Comparison of ENCODE assay signal across 8 mouse cellular contexts in the genomic region with DNA sequence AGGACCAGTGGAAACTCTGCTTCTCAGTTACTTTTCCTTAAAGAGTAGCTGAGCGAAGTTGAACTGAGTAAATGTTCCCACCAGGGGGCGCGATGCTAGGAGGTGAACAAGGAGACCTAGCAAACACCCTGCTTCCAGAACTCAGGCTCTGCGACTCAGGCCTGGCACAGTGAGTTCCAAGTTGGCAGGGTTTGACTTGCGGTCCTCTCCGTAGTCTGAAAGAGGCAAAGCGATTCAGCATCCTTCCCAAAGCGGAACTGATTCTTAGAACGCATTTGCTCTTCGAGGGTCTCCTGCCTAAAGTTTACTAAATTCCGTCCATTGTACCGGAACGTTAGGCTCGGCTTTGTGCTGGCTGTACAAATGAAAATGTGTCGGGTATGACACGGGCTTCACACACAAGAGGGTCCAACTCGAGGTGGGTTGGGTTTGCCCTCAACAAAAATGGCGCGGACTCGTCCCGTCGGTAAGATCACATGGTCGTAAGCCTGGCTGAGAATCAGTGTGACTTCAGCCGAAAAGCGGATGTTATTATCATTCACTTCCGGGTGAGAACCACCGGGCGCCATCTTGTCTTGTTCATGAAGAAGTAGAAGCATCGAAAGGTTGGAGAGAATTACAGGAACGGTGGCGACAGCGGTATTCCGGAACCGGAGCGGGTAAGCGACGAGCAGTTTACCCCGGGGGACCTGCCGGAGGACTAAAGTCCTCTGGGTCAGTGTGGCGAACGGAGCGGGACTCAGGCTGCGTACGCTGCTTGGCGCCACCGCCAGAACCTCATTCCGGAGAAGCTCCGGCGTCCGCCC. TPM values are rescaled to one million over a fixed set of nuclear protein-coding genes. Genes with fewer than 3 reads are reported as not detected.
DNase-seq lines count a peak whose midpoint lies in the region; ATAC-seq and TF ChIP-seq lines count a peak whose summit lies in the region.

TSS of gene Pnisr (plus strand) at position 103 of the 806 bp plus-strand sequence.

- TF ChIP-seq POLR2A in testis, adult 2 months (IDR thresholded peaks at IDR 0.05; ENCODE audit: control insufficient read depth, low read depth, low read length) = peak; percentile 9

- H3K36me3 ChIP-seq in E14TG2a.4 (ENCODE audit: insufficient read depth, low read length) = 0 out of 2 replicates have a peak, but pooled peaks cover 6% of the 10 kb centered on the region
- H3K36me3 ChIP-seq in forebrain, embryonic 12.5 days (replicated peaks) = no peaks in the 10 kb centered on the region
- H3K36me3 ChIP-seq in heart, postnatal 0 days (replicated peaks; ENCODE audit: control insufficient read depth, insufficient read depth, low read length) = no peaks in the 10 kb centered on the region
- no peaks in the 10 kb centered on the region for H3K36me3 ChIP-seq in liver, embryonic 16.5 days (ENCODE audit: control insufficient read depth, insufficient read depth)
- H3K36me3 ChIP-seq in neural tube, embryonic 13.5 days = no peaks in the 10 kb centered on the region
- peaks cover 2% of the 10 kb centered on the region; the same call in 1 of the 2 replicates for H3K36me3 ChIP-seq in testis, adult 2 months (ENCODE audit: control insufficient read depth, insufficient read depth, low read length)

- no peaks in the 10 kb centered on the region for H3K9me3 ChIP-seq in E14TG2a.4 (ENCODE audit: low read length)
- no peaks in the 10 kb centered on the region for H3K9me3 ChIP-seq in forebrain, embryonic 12.5 days
- H3K9me3 ChIP-seq in heart, postnatal 0 days (replicated peaks; ENCODE audit: control insufficient read depth, low read length) = no peaks in the 10 kb centered on the region
- H3K9me3 ChIP-seq in liver, embryonic 16.5 days (replicated peaks; ENCODE audit: control insufficient read depth, low read length) = no peaks in the 10 kb centered on the region
- H3K9me3 ChIP-seq in neural tube, embryonic 13.5 days = no peaks in the 10 kb centered on the region

- H3K4me3 ChIP-seq in E14TG2a.4 (replicated peaks; ENCODE audit: low read length) = peak within 1 kb of the TSS; percentile 100
- H3K4me3 ChIP-seq in forebrain, embryonic 12.5 days (replicated peaks) = peak within 1 kb of the TSS; percentile 82
- peak within 1 kb of the TSS; percentile 99 for H3K4me3 ChIP-seq in heart, postnatal 0 days (ENCODE audit: low read depth, low read length)
- peak within 1 kb of the TSS; percentile 96 for H3K4me3 ChIP-seq in liver, embryonic 16.5 days (ENCODE audit: low read depth, low read length)
- peak within 1 kb of the TSS; percentile 82 for H3K4me3 ChIP-seq in neural tube, embryonic 13.5 days
- H3K4me3 ChIP-seq in testis, adult 2 months (ENCODE audit: control insufficient read depth, low read depth, low read length) = peak within 1 kb of the TSS; percentile 97

- peaks cover 45% of the 10 kb centered on the region for H3K4me1 ChIP-seq in E14TG2a.4 (replicated peaks; ENCODE audit: low read depth, low read length)
- peaks cover 17% of the 10 kb centered on the region for H3K4me1 ChIP-seq in forebrain, embryonic 12.5 days
- H3K4me1 ChIP-seq in heart, postnatal 0 days (ENCODE audit: control insufficient read depth, insufficient read depth) = peaks cover 14% of the 10 kb centered on the region
- peaks cover 5% of the 10 kb centered on the region for H3K4me1 ChIP-seq in liver, embryonic 16.5 days (ENCODE audit: control insufficient read depth, low read depth, low read length)
- H3K4me1 ChIP-seq in neural tube, embryonic 13.5 days (replicated peaks) = peaks cover 29% of the 10 kb centered on the region
- H3K4me1 ChIP-seq in testis, adult 2 months (ENCODE audit: control insufficient read depth, insufficient read depth, low read length) = no peaks in the 10 kb centered on the region; the same call in 1 of the 2 replicates

- H3K9ac ChIP-seq in forebrain, embryonic 12.5 days = peak within 1 kb of the TSS; percentile 88
- peak within 1 kb of the TSS; percentile 99 for H3K9ac ChIP-seq in heart, postnatal 0 days (replicated peaks; ENCODE audit: low read depth, low read length)
- peak within 1 kb of the TSS; percentile 95 for H3K9ac ChIP-seq in liver, embryonic 16.5 days (ENCODE audit: low read depth, low read length)
- H3K9ac ChIP-seq in neural tube, embryonic 13.5 days = peak within 1 kb of the TSS; percentile 92

- peak within 1 kb of the TSS; percentile 98 for H3K27ac ChIP-seq in forebrain, embryonic 12.5 days
- H3K27ac ChIP-seq in heart, postnatal 0 days (ENCODE audit: low read depth) = peak within 1 kb of the TSS; percentile 100
- peak within 1 kb of the TSS; percentile 95 for H3K27ac ChIP-seq in liver, embryonic 16.5 days (ENCODE audit: low read length)
- H3K27ac ChIP-seq in neural tube, embryonic 13.5 days (replicated peaks) = peak within 1 kb of the TSS; percentile 98
- peak within 1 kb of the TSS; percentile 100 for H3K27ac ChIP-seq in testis, adult 2 months (ENCODE audit: control insufficient read depth, insufficient read depth, low read depth, low read length)

- H3K27me3 ChIP-seq in E14TG2a.4 (ENCODE audit: insufficient read depth, low read length) = no peaks in the 10 kb centered on the region
- H3K27me3 ChIP-seq in forebrain, embryonic 12.5 days = no peaks in the 10 kb centered on the region
- no peaks in the 10 kb centered on the region for H3K27me3 ChIP-seq in heart, postnatal 0 days (ENCODE audit: control insufficient read depth, insufficient read depth, low read length)
- H3K27me3 ChIP-seq in liver, embryonic 16.5 days (ENCODE audit: control insufficient read depth, insufficient read depth, low read depth, low read length) = no peaks in the 10 kb centered on the region
- no peaks in the 10 kb centered on the region for H3K27me3 ChIP-seq in neural tube, embryonic 13.5 days
- no peaks in the 10 kb centered on the region for H3K27me3 ChIP-seq in testis, adult 2 months (ENCODE audit: control insufficient read depth, insufficient read depth, low read length)

- under 1% methylated on average over 50 of the region's 50 CpGs for WGBS in forebrain, embryonic 12.5 days
- WGBS in heart, postnatal 0 days = under 1% methylated on average over 50 of the region's 50 CpGs
- whole genome bisulfite sequencing in liver, embryonic 16.5 days (ENCODE audit: insufficient replicate concordance) = under 1% methylated on average over 50 of the region's 50 CpGs
- under 1% methylated on average over 50 of the region's 50 CpGs for WGBS in neural tube, embryonic 13.5 days

- peak; percentile 77 for TF ChIP-seq CTCF in E14TG2a.4 (conservative IDR thresholded peaks at IDR 0.05; ENCODE audit: low read length)
- peak; percentile 88 for TF ChIP-seq CTCF in heart, postnatal 0 days (IDR thresholded peaks at IDR 0.05; ENCODE audit: low read depth)
- peak; percentile 67; the same call in 1 of the 2 replicates for TF ChIP-seq CTCF in testis, adult 2 months (IDR thresholded peaks at IDR 0.05; ENCODE audit: control insufficient read depth, insufficient read depth, insufficient replicate concordance, low read depth, low read length)

- H3K4me2 ChIP-seq in forebrain, embryonic 12.5 days = peak within 1 kb of the TSS; percentile 52
- H3K4me2 ChIP-seq in heart, postnatal 0 days (ENCODE audit: low read depth, low read length) = peak within 1 kb of the TSS; percentile 78
- H3K4me2 ChIP-seq in liver, embryonic 16.5 days (ENCODE audit: low read depth, low read length) = peak within 1 kb of the TSS; percentile 84
- H3K4me2 ChIP-seq in neural tube, embryonic 13.5 days = peak within 1 kb of the TSS; percentile 58

- peak; percentile 98 for ATAC-seq in forebrain, embryonic 12.5 days (ENCODE audit: low FRiP score)
- peak; percentile 99 for ATAC-seq in heart, postnatal 0 days (ENCODE audit: insufficient read depth, low read depth)
- peak; percentile 97 for ATAC-seq in liver, embryonic 16.5 days (ENCODE audit: low read depth)
- ATAC-seq in neural tube, embryonic 13.5 days (ENCODE audit: low read depth) = peak; percentile 98

- 0 out of 2 replicates have a peak, but pooled peaks have one; percentile 23 for TF ChIP-seq EP300 in heart, postnatal 0 days (IDR thresholded peaks at IDR 0.05; ENCODE audit: low read depth)

- DNase-seq in c-Kit-positive CD71-positive TER-119-positive erythroid progenitor cells, embryonic 14.5 days (ENCODE audit: low spot score) = peak; percentile 96
- DNase-seq in heart, postnatal 0 days (ENCODE audit: low spot score) = peak; percentile 98
- DNase-seq in kidney, postnatal 4 days = peak; percentile 98

RNA-seq across cellular contexts. Expression of gene Pnisr, which starts in this region (rescaled TPM):
- polyA plus RNA-seq in forebrain, embryonic 12.5 days (2016; fragmentation: Nextera tagmentation; extraction: Ambion mirVana) = 235 and 243 TPM in 2 replicates
- 67.4 and 112 TPM in 2 replicates for total RNA-seq in heart, postnatal 0 days (2014; rRNA removed; ENCODE audit: low replicate concordance)
- polyA plus RNA-seq in heart, postnatal 0 days (2015; fragmentation: Nextera tagmentation; extraction: Ambion mirVana) = 47.0 and 48.7 TPM in 2 replicates
- 36.5 and 39.8 TPM in 2 replicates for polyA plus RNA-seq in liver, embryonic 16.5 days (2015; fragmentation: Nextera tagmentation; extraction: Ambion mirVana)
- polyA plus RNA-seq in neural tube, embryonic 13.5 days (2015; fragmentation: Nextera tagmentation; extraction: Ambion mirVana) = 150 and 166 TPM in 2 replicates
- 40.6 and 40.8 TPM in 2 replicates for polyA plus RNA-seq in testis, adult 2 months (2012; rRNA removed)

Comparison
In these comparisons a context has a peak if more than half of its experiments do, and no peak if none do; other contexts are left out.
1. Peak in every context shown above with its lines: DNase-seq, ATAC-seq, H3K4me3 ChIP-seq and H3K27ac ChIP-seq.